Mouse (Mus musculus): Measurements from ENCODE around the gene Smarcb1. TPM values are rescaled to one million over a fixed set of nuclear protein-coding genes. Genes with fewer than 3 reads are reported as not detected.
"Not testable (repeated sequence)": the region's sequence is repeated elsewhere in the genome, so short reads cannot be mapped to it uniquely, and the experiment has no call there.

The Smarcb1 gene
- polyA plus RNA-seq, 1 experiment from 2014 or later = 325 TPM

- H3K4me3 ChIP-seq (replicated peaks; ENCODE audit: low read length) = no peak overlapping the region
- H3K27me3 ChIP-seq (replicated peaks; ENCODE audit: control insufficient read depth, insufficient read depth, low read length) = no peaks in the 10 kb centered on the region
- no peak overlapping the region for H3K27ac ChIP-seq (ENCODE audit: low read length)
- H3K9ac ChIP-seq (replicated peaks; ENCODE audit: low read depth, low read length) = no peak overlapping the region
- WGBS = 84% methylated on average over 6 of the region's 6 CpGs
- ATAC-seq = no peak
- peaks cover 39% of the 10 kb centered on the region for H3K36me3 ChIP-seq (ENCODE audit: control insufficient read depth, insufficient read depth)
- no peaks in the 10 kb centered on the region for H3K9me3 ChIP-seq (ENCODE audit: control insufficient read depth, low read length)
- H3K4me1 ChIP-seq (replicated peaks; ENCODE audit: control insufficient read depth, insufficient read depth, low read length) = peaks cover 6% of the 10 kb centered on the region
- H3K4me2 ChIP-seq (ENCODE audit: low read length) = no peak overlapping the region
These were observed 23.3 kb downstream of the Smarcb1 start for GRCm38 (mm10) chr10:75898039-75898564.

- H3K27me3 ChIP-seq (replicated peaks; ENCODE audit: control insufficient read depth, insufficient read depth, low read length) = no peaks in the 10 kb centered on the region
- 40% methylated on average over 6 of the region's 6 CpGs for WGBS
- peaks cover 10% of the 10 kb centered on the region for H3K4me1 ChIP-seq (replicated peaks; ENCODE audit: control insufficient read depth, insufficient read depth, low read length)
- H3K27ac ChIP-seq (ENCODE audit: low read length) = no peak overlapping the region
- H3K36me3 ChIP-seq (ENCODE audit: control insufficient read depth, insufficient read depth) = peaks cover 32% of the 10 kb centered on the region
- no peak overlapping the region for H3K4me3 ChIP-seq (replicated peaks; ENCODE audit: low read length)
- H3K4me2 ChIP-seq (ENCODE audit: low read length) = no peak overlapping the region
- no peak for ATAC-seq
- no peaks in the 10 kb centered on the region for H3K9me3 ChIP-seq (ENCODE audit: control insufficient read depth, low read length)
- H3K9ac ChIP-seq (replicated peaks; ENCODE audit: low read depth, low read length) = no peak overlapping the region
These were observed 24.0 kb downstream of the Smarcb1 start for GRCm38 (mm10) chr10:75897373-75897772.

GRCm38 (mm10) chr10:75896208-75896607, 25.2 kb downstream of the Smarcb1 start:
- peak overlapping the region; percentile 24; the same call in 1 of the 2 replicates for H3K27ac ChIP-seq (ENCODE audit: low read length)
- H3K27me3 ChIP-seq (replicated peaks; ENCODE audit: control insufficient read depth, insufficient read depth, low read length) = no peaks in the 10 kb centered on the region
- H3K4me3 ChIP-seq (replicated peaks; ENCODE audit: low read length) = no peak overlapping the region
- no peak for ATAC-seq
- H3K4me1 ChIP-seq (replicated peaks; ENCODE audit: control insufficient read depth, insufficient read depth, low read length) = peaks cover 10% of the 10 kb centered on the region
- H3K4me2 ChIP-seq (ENCODE audit: low read length) = no peak overlapping the region
- H3K36me3 ChIP-seq (ENCODE audit: control insufficient read depth, insufficient read depth) = peaks cover 29% of the 10 kb centered on the region
- H3K9me3 ChIP-seq (ENCODE audit: control insufficient read depth, low read length) = no peaks in the 10 kb centered on the region
- no peak overlapping the region for H3K9ac ChIP-seq (replicated peaks; ENCODE audit: low read depth, low read length)
- WGBS = 75% methylated on average over 1 of the region's 1 CpGs

- H3K9me3 ChIP-seq (ENCODE audit: control insufficient read depth, low read length) = no peaks in the 10 kb centered on the region
- 90% methylated on average over 5 of the region's 5 CpGs for WGBS
- no peak overlapping the region for H3K4me2 ChIP-seq (ENCODE audit: low read length)
- H3K4me1 ChIP-seq (replicated peaks; ENCODE audit: control insufficient read depth, insufficient read depth, low read length) = peaks cover 10% of the 10 kb centered on the region
- no peak for ATAC-seq
- H3K27ac ChIP-seq (ENCODE audit: low read length) = peak overlapping the region; percentile 24; the same call in 1 of the 2 replicates
- H3K27me3 ChIP-seq (replicated peaks; ENCODE audit: control insufficient read depth, insufficient read depth, low read length) = no peaks in the 10 kb centered on the region
- no peak overlapping the region for H3K4me3 ChIP-seq (replicated peaks; ENCODE audit: low read length)
- H3K9ac ChIP-seq (replicated peaks; ENCODE audit: low read depth, low read length) = no peak overlapping the region
- peaks cover 29% of the 10 kb centered on the region for H3K36me3 ChIP-seq (ENCODE audit: control insufficient read depth, insufficient read depth)
These were observed 25.7 kb downstream of the Smarcb1 start for GRCm38 (mm10) chr10:75895730-75896129.

GRCm38 (mm10) chr10:75894601-75895000, 26.8 kb downstream of the Smarcb1 start:
- WGBS = 85% methylated on average over 6 of the region's 6 CpGs
- Histone ChIP-seq H3K9me3 (ENCODE audit: control insufficient read depth, low read length) (no peaks in the 10 kb centered on the region), H3K4me1 (replicated peaks; ENCODE audit: control insufficient read depth, insufficient read depth, low read length) (peaks cover 10% of the 10 kb centered on the region), H3K4me2 (ENCODE audit: low read length) (no peak overlapping the region), H3K9ac (replicated peaks; ENCODE audit: low read depth, low read length) (no peak overlapping the region), H3K36me3 (ENCODE audit: control insufficient read depth, insufficient read depth) (peaks cover 25% of the 10 kb centered on the region), H3K27ac (ENCODE audit: low read length) (no peak overlapping the region), H3K4me3 (replicated peaks; ENCODE audit: low read length) (no peak overlapping the region), H3K27me3 (replicated peaks; ENCODE audit: control insufficient read depth, insufficient read depth, low read length) (no peaks in the 10 kb centered on the region)
- no peak for ATAC-seq

GRCm38 (mm10) chr10:75893089-75893750, 28.2 kb downstream of the Smarcb1 start, which contains the start of gene Derl3:
TSS of gene Derl3 (plus strand) at chr10:75893413.
- peaks cover 20% of the 10 kb centered on the region for H3K36me3 ChIP-seq (ENCODE audit: control insufficient read depth, insufficient read depth)
- under 1% methylated on average over 51 of the region's 51 CpGs for WGBS
- H3K4me1 ChIP-seq (replicated peaks; ENCODE audit: control insufficient read depth, insufficient read depth, low read length) = peaks cover 10% of the 10 kb centered on the region
- peak within 1 kb of the TSS; percentile 49 for H3K4me3 ChIP-seq (replicated peaks; ENCODE audit: low read length)
- H3K9ac ChIP-seq (replicated peaks; ENCODE audit: low read depth, low read length) = peak within 1 kb of the TSS; percentile 48
- H3K27me3 ChIP-seq (replicated peaks; ENCODE audit: control insufficient read depth, insufficient read depth, low read length) = no peaks in the 10 kb centered on the region
- peak; percentile 99 for ATAC-seq
- no peak within 1 kb of the TSS for H3K27ac ChIP-seq (ENCODE audit: low read length)
- H3K4me2 ChIP-seq (ENCODE audit: low read length) = peak within 1 kb of the TSS; percentile 89
- no peaks in the 10 kb centered on the region for H3K9me3 ChIP-seq (ENCODE audit: control insufficient read depth, low read length)

GRCm38 (mm10) chr10:75889406-75890153, 31.8 kb downstream of the Smarcb1 start:
- no peak overlapping the region for H3K4me2 ChIP-seq (ENCODE audit: low read length)
- H3K36me3 ChIP-seq (ENCODE audit: control insufficient read depth, insufficient read depth) = no peaks in the 10 kb centered on the region; the same call in 1 of the 2 replicates
- no peak overlapping the region for H3K4me3 ChIP-seq (replicated peaks; ENCODE audit: low read length)
- H3K27ac ChIP-seq (ENCODE audit: low read length) = no peak overlapping the region
- no peaks in the 10 kb centered on the region for H3K27me3 ChIP-seq (replicated peaks; ENCODE audit: control insufficient read depth, insufficient read depth, low read length)
- H3K9ac ChIP-seq (replicated peaks; ENCODE audit: low read depth, low read length) = no peak overlapping the region; the same call in 1 of the 2 replicates
- 65% methylated on average over 8 of the region's 8 CpGs for WGBS
- ATAC-seq = no peak
- no peaks in the 10 kb centered on the region for H3K9me3 ChIP-seq (ENCODE audit: control insufficient read depth, low read length)
- peaks cover 10% of the 10 kb centered on the region for H3K4me1 ChIP-seq (replicated peaks; ENCODE audit: control insufficient read depth, insufficient read depth, low read length)

- 92% methylated on average over 5 of the region's 5 CpGs for WGBS
- ATAC-seq; H3K9me3 ChIP-seq (ENCODE audit: control insufficient read depth, low read length): not testable (repeated sequence)
These were observed 33.9 kb downstream of the Smarcb1 start for GRCm38 (mm10) chr10:75887504-75887903.

GRCm38 (mm10) chr10:75884742-75885141, 36.7 kb downstream of the Smarcb1 start:
- no peak overlapping the region for H3K4me3 ChIP-seq (replicated peaks; ENCODE audit: low read length)
- no peaks in the 10 kb centered on the region for H3K27me3 ChIP-seq (replicated peaks; ENCODE audit: control insufficient read depth, insufficient read depth, low read length)
- peaks cover 16% of the 10 kb centered on the region for H3K4me1 ChIP-seq (replicated peaks; ENCODE audit: control insufficient read depth, insufficient read depth, low read length)
- no peak for ATAC-seq
- no peak overlapping the region for H3K9ac ChIP-seq (replicated peaks; ENCODE audit: low read depth, low read length)
- no peak overlapping the region for H3K4me2 ChIP-seq (ENCODE audit: low read length)
- no peaks in the 10 kb centered on the region for H3K9me3 ChIP-seq (ENCODE audit: control insufficient read depth, low read length)
- 95% methylated on average over 8 of the region's 8 CpGs for WGBS
- H3K27ac ChIP-seq (ENCODE audit: low read length) = no peak overlapping the region
- H3K36me3 ChIP-seq (ENCODE audit: control insufficient read depth, insufficient read depth) = no peaks in the 10 kb centered on the region

More at GRCm38 (mm10) chr10:75887504-75887903, 33.9 kb downstream of the Smarcb1 start:
- H3K27me3 ChIP-seq (replicated peaks; ENCODE audit: control insufficient read depth, insufficient read depth, low read length); H3K4me2 ChIP-seq (ENCODE audit: low read length); H3K9ac ChIP-seq (replicated peaks; ENCODE audit: low read depth, low read length); H3K27ac ChIP-seq (ENCODE audit: low read length); H3K36me3 ChIP-seq (ENCODE audit: control insufficient read depth, insufficient read depth); H3K4me1 ChIP-seq (replicated peaks; ENCODE audit: control insufficient read depth, insufficient read depth, low read length); H3K4me3 ChIP-seq (replicated peaks; ENCODE audit: low read length): not testable (repeated sequence)

All from forebrain, embryonic 16.5 days (tissue).